Mouse (Mus musculus): ENCODE results near the gene Lsg1. TPM values are rescaled to one million over a fixed set of nuclear protein-coding genes. Genes with fewer than 3 reads are reported as not detected.

Lsg1 gene
- total RNA-seq, 4 experiments from 2014 or later: 19.6 to 23.0 (median 20.8) TPM

- peak; percentile 17 to 21 for DNase-seq (ENCODE audit: low spot score in 2 of 2)
These were observed 13.8 kb upstream of the Lsg1 start for GRCm38 (mm10) chr16:30601046-30601832.

- peak; percentile 42 to 61 for DNase-seq (ENCODE audit: low spot score in 2 of 2)
These were observed 13.1 kb upstream of the Lsg1 start for GRCm38 (mm10) chr16:30600431-30601045.

GRCm38 (mm10) chr16:30599491-30600268 lies 12.3 kb upstream of the Lsg1 start, which contains the start of gene Fam43a:
Fam43a (plus strand) TSS chr16:30599723.
- peak; percentile 80 to 84 for DNase-seq (ENCODE audit: low spot score in 2 of 2)

GRCm38 (mm10) chr16:30596959-30597681 lies 9.7 kb upstream of the Lsg1 start:
- DNase-seq (ENCODE audit: low spot score in 2 of 2): peak; percentile 76 to 79

GRCm38 (mm10) chr16:30595835-30596557 lies 8.6 kb upstream of the Lsg1 start:
- no peak for DNase-seq (ENCODE audit: low spot score in 2 of 2)

- DNase-seq (ENCODE audit: low spot score in 2 of 2): no peak
These were observed 8.0 kb upstream of the Lsg1 start for GRCm38 (mm10) chr16:30595356-30595755.

- no peak for DNase-seq (ENCODE audit: low spot score in 2 of 2)
These were observed 4.6 kb upstream of the Lsg1 start for GRCm38 (mm10) chr16:30591990-30592389.

- DNase-seq (ENCODE audit: low spot score in 2 of 2): no peak
These were observed 3.1 kb upstream of the Lsg1 start for GRCm38 (mm10) chr16:30590264-30591209.

GRCm38 (mm10) chr16:30586935-30587493 lies 378 bp downstream of the Lsg1 start:
- no peak for DNase-seq (ENCODE audit: low spot score in 2 of 2)

- DNase-seq (ENCODE audit: low spot score in 2 of 2): no peak
These were observed 6.6 kb downstream of the Lsg1 start for GRCm38 (mm10) chr16:30580765-30581164.

- DNase-seq (ENCODE audit: low spot score in 2 of 2): no peak
These were observed 11.0 kb downstream of the Lsg1 start for GRCm38 (mm10) chr16:30576392-30576791.

GRCm38 (mm10) chr16:30575815-30576214 lies 11.6 kb downstream of the Lsg1 start:
- no peak for DNase-seq (ENCODE audit: low spot score in 2 of 2)

- DNase-seq (ENCODE audit: low spot score in 2 of 2): no peak
These were observed 15.2 kb downstream of the Lsg1 start for GRCm38 (mm10) chr16:30572239-30572638.

- DNase-seq (ENCODE audit: low spot score in 2 of 2): no peak
These were observed 16.0 kb downstream of the Lsg1 start for GRCm38 (mm10) chr16:30571378-30571777.

GRCm38 (mm10) chr16:30570173-30570572 lies 17.2 kb downstream of the Lsg1 start:
- DNase-seq (ENCODE audit: low spot score in 2 of 2): no peak

GRCm38 (mm10) chr16:30565631-30566030 lies 21.8 kb downstream of the Lsg1 start:
- DNase-seq (ENCODE audit: low spot score in 2 of 2): no peak

GRCm38 (mm10) chr16:30560601-30561000 lies 26.8 kb downstream of the Lsg1 start:
- DNase-seq (ENCODE audit: low spot score in 2 of 2): no peak

GRCm38 (mm10) chr16:30559312-30559992 lies 27.9 kb downstream of the Lsg1 start:
- no peak for DNase-seq (ENCODE audit: low spot score in 2 of 2)

GRCm38 (mm10) chr16:30554109-30554508 lies 33.3 kb downstream of the Lsg1 start:
- DNase-seq (ENCODE audit: low spot score in 2 of 2): no peak
